Mouse (Mus musculus) layer of hippocampus, adult 6 months (tissue): ENCODE measurements around the gene Fbln2. TPM values are rescaled to one million over a fixed set of nuclear protein-coding genes. Genes with fewer than 3 reads are reported as not detected.

ENCODE experiments used
- long read RNA-seq, 2 experiments: library from polyadenylated mRNA; unstranded; transcript quantifications; one replicate each; pipeline ENCODE4 v2.0.0; 2019 to 2020
- polyA plus RNA-seq: library from polyadenylated mRNA; unstranded; fragments of <200 nt; fragmentation: Nextera tagmentation; gene quantifications from 2 replicates; pipeline ENCODE4 v1.2.3, GENCODE M21; 2021

The Fbln2 gene
- 2.4 and 2.7 TPM in 2 replicates for polyA plus RNA-seq
- long read RNA-seq, experiment 1, full-length matches to known transcripts: 2 of 4 reads
- long read RNA-seq, experiment 1, partial matches to known transcripts: 2 of 4 reads
- long read RNA-seq, experiment 1, other reads (novel, unspliced or antisense): 0 of 4 reads
- long read RNA-seq, experiment 2, full-length matches to known transcripts: 10 of 22 reads
- long read RNA-seq, experiment 2, partial matches to known transcripts: 7 of 22 reads
- long read RNA-seq, experiment 2, other reads (novel, unspliced or antisense): 5 of 22 reads

DNA sequence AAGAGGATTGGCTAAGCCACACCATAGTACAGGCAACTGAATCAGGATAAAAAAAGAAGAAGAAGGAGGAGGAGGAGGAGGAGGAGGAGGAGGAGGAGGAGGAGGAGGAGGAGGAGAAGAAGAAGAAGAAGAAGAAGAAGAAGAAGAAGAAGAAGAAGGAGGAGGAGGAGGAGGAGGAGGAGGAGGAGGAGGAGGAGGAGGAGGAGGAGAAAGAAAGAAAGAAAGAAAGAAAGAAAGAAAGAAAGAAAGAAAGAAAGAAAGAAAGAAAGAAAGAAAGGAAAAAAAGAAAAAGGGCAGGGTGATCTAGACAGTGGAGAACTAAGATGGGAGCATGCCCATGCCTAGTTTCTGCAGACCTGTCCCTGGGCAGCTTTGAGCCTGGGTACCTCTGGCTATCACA is at the start of gene Fbln2:
TSS of gene Fbln2 (plus strand) at position 301 of the 400 bp plus-strand sequence.

Other genes with a start within 250 kb of the Fbln2 start
- 81.4 and 105 TPM in 2 replicates for gene Iqsec1, start 223.8 kb upstream of the Fbln2 start, polyA plus RNA-seq
- 6.0 and 6.7 TPM in 2 replicates for gene Nup210, start 95.6 kb upstream of the Fbln2 start, polyA plus RNA-seq
- gene Hdac11, start 55.8 kb upstream of the Fbln2 start, polyA plus RNA-seq: 28.4 and 29.3 TPM in 2 replicates
- gene Wnt7a, start 198.9 kb downstream of the Fbln2 start, polyA plus RNA-seq: 4.4 and 6.1 TPM in 2 replicates